Mouse (Mus musculus) stomach, embryonic 15.5 days (tissue): ENCODE measurements at regions not wholly inside any gene's neighbourhood (a gene's known extent, or its start where the extent isn't known, plus 50 kb on each side); places are given as distances from the start of the nearest gene placed in this dataset.

ENCODE experiments used
- ATAC-seq: fragments of 200-750 bp; cut with Nextera tagmentation; 2 replicates; pipeline ENCODE4 v1.8.0; 2017; ENCODE audit warnings: low read depth, moderate number of reproducible peaks, moderate TSS enrichment; ENCODE audit not compliant: insufficient read depth, low FRiP score
- H3K27ac ChIP-seq: fragments of 300-500 bp; sonication (generic); 2 replicates; pipeline ENCODE4 v1.5.1; 2015; ENCODE audit warnings: mild to moderate bottlenecking, inconsistent platforms
- H3K27me3 ChIP-seq: fragments of 300-500 bp; sonication (generic); replicated peaks from 2 replicates; pipeline ENCODE4 v1.6.1; 2015; ENCODE audit warnings: inconsistent platforms
- H3K36me3 ChIP-seq: fragments of 300-500 bp; sonication (generic); 2 replicates; pipeline ENCODE4 v1.6.1; 2015; ENCODE audit warnings: inconsistent platforms
- H3K4me1 ChIP-seq: fragments of 300-500 bp; sonication (generic); 2 replicates; pipeline ENCODE4 v1.6.1; 2015; ENCODE audit warnings: inconsistent platforms
- H3K4me2 ChIP-seq: fragments of 300-500 bp; sonication (generic); 2 replicates; pipeline ENCODE4 v1.6.1; 2015; ENCODE audit warnings: mild to moderate bottlenecking, inconsistent platforms
- H3K4me3 ChIP-seq: fragments of 300-500 bp; sonication (generic); replicated peaks from 2 replicates; pipeline ENCODE4 v1.5.1; 2015; ENCODE audit warnings: inconsistent platforms
- H3K9ac ChIP-seq: fragments of 300-500 bp; sonication (generic); 2 replicates; pipeline ENCODE4 v1.6.1; 2015; ENCODE audit warnings: inconsistent platforms
- H3K9me3 ChIP-seq: fragments of 300-500 bp; sonication (generic); 2 replicates; pipeline ENCODE4 v1.6.1; 2016; ENCODE audit warnings: inconsistent platforms
- WGBS: fragments of 180-500 bp; shearing (Covaris S2); methylation state at CpG from one replicate; pipeline ENCODE4 v1.1.7; 2015; 5-methylcytosine and 5-hydroxymethylcytosine counted together

DNA sequence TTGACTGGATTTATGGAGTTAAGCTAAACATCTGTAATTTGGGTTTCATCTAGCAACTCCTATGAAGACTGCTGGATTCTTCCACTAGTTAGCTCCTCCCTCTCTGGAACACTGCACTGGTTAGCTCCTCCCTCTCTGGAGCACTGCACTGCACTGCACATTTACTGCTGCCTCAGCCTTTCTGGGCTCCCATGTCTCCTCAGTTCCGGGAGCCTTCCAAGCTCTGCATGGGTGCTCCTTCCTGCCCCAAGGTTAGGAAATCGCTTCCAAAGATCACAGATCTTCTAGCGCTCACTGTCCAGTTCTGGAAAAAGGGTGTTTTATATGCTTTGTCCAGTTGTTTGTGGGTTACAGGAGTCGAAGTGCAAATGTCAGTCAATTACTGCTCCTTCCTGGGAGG, 359.1 kb downstream of the Pik3r1 start:
- WGBS = 81% methylated on average over 4 of the region's 4 CpGs
- H3K27ac ChIP-seq = no peak overlapping the region
- H3K9ac ChIP-seq = no peak overlapping the region
- H3K4me2 ChIP-seq = no peak overlapping the region
- H3K9me3 ChIP-seq = no peaks in the 10 kb centered on the region
- no peaks in the 10 kb centered on the region for H3K27me3 ChIP-seq
- no peaks in the 10 kb centered on the region for H3K36me3 ChIP-seq
- no peak overlapping the region for H3K4me3 ChIP-seq
- no peaks in the 10 kb centered on the region for H3K4me1 ChIP-seq
- no peak for ATAC-seq

DNA sequence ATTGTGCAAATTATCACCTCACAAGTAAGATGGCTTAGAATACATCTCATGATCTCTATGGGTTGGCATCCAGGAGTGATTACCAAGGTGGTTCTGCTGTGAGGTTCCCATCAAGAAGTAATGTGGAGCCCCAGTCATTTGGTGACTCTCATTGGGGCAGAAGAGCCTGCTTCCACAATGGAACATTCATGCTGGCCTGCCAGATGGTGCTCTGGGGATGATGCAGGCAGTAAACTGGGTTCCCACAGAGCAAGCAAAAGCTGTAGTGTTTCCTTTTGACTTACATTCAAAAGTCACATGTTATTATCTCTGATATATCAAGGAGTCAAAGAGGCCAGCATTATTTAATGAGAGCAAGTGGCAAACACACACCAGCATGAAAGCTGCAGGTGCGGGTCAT, 360.4 kb downstream of the Pik3r1 start:
- no peak overlapping the region for H3K4me3 ChIP-seq
- no peaks in the 10 kb centered on the region for H3K4me1 ChIP-seq
- H3K36me3 ChIP-seq = no peaks in the 10 kb centered on the region
- no peaks in the 10 kb centered on the region for H3K27me3 ChIP-seq
- ATAC-seq = no peak
- no peak overlapping the region for H3K9ac ChIP-seq
- H3K9me3 ChIP-seq = no peaks in the 10 kb centered on the region
- H3K4me2 ChIP-seq = no peak overlapping the region
- H3K27ac ChIP-seq = no peak overlapping the region
- WGBS = 85% methylated on average over 1 of the region's 1 CpGs

DNA sequence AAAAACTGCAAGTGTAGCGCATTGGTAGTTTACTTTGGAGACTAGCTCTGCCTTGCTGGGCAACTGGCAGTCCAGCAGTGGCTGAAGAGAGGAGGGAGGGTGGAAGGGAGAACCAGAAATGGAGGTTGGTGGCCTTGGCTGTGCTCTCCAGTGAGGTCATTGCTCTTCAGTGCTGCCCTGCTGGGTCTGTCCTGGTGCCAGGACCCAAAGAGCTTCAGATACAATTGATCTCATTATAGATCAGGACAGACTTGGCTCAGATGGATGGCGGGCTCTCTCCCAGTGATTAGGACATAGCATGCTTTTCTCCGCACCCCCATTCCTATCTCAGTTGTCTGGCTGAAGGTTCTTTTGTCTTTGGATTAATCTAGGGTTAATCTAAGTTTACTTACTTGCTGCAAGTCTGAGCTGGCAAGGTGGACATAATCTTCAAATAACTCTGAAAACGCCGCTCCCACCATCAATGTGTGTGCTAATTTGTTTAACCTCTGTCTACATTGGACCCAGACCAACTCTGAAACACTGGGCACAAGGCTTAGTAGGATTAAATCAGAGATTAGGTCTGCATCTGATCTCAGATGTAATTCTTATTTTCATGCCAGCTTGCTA, 394.3 kb downstream of the Pik3r1 start:
- Histone ChIP-seq H3K9ac (no peak overlapping the region), H3K9me3 (no peaks in the 10 kb centered on the region), H3K27ac (no peak overlapping the region), H3K27me3 (no peaks in the 10 kb centered on the region), H3K4me2 (no peak overlapping the region), H3K36me3 (no peaks in the 10 kb centered on the region), H3K4me3 (no peak overlapping the region), H3K4me1 (no peaks in the 10 kb centered on the region)
- WGBS = 76% methylated on average over 5 of the region's 5 CpGs
- no peak; the same call in 1 of the 2 replicates for ATAC-seq

DNA sequence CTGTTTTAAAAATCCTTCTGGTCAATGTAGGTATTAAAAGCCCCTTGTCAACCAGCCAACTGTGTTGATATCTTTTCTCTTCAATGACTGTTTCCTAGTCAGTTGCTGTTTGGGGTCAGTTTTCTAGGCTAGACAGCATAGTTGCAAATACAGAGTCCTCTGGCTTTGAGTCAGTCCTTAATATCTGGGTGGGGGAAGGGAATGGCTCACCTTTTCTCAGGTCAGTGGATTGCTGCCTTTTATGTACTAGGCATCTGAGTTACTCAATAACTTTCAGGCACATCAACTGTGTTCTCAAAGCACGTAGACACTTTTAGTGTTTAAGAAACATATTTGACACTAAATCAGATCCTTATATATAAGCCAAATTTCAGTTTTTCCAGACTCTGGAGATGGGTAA, 396.1 kb downstream of the Pik3r1 start:
- Histone ChIP-seq H3K9ac (no peak overlapping the region), H3K9me3 (no peaks in the 10 kb centered on the region), H3K4me1 (no peaks in the 10 kb centered on the region), H3K4me2 (no peak overlapping the region), H3K36me3 (no peaks in the 10 kb centered on the region), H3K27ac (no peak overlapping the region), H3K4me3 (no peak overlapping the region), H3K27me3 (no peaks in the 10 kb centered on the region)
- WGBS = 51% methylated on average over 1 of the region's 1 CpGs
- no peak for ATAC-seq

DNA sequence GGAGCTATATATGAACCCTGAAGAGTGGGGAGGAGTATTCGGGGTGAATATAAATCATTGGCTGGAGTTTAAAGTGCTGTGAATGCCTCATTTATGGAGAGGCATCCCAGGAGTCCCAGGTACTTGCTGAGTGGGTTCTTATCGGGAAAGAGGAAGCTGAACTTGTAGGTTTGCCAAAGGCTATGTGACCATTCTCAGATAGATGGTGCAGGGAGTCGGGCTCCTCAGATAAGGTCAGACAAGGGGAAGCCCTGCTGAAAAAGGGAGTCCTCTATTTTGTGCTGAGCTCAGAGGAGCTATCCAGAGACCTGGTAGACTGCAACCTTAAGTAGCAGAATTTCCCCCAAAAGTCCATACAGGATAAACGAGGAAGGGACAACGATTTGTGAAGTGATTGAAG, 399.8 kb downstream of the Pik3r1 start:
- WGBS = 67% methylated on average over 5 of the region's 5 CpGs
- no peaks in the 10 kb centered on the region for H3K27me3 ChIP-seq
- no peak for ATAC-seq

DNA sequence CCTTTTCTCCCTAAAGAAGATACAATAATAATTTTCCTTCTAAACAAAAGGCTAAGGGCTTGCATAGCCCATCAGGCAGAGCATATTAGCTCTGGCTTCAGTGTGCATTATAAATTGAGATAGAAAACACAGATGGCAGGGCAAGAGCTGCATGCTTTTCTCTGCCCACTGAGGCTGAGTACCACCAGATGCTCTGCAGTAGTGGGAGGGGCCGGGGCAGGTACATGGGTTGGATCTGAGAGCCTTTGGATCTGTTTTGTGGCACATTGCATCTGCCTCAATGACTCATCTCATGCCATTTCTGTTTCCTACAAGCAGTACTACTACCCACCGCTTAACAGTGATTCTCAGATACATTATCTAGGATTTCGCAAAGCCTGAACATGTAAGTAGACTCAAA, 412.7 kb downstream of the Pik3r1 start:
- no peak for ATAC-seq
- Histone ChIP-seq H3K27ac (no peak overlapping the region), H3K9ac (no peak overlapping the region), H3K4me1 (no peaks in the 10 kb centered on the region), H3K4me3 (no peak overlapping the region), H3K4me2 (no peak overlapping the region), H3K9me3 (no peaks in the 10 kb centered on the region), H3K36me3 (no peaks in the 10 kb centered on the region), H3K27me3 (no peaks in the 10 kb centered on the region)
- WGBS = 89% methylated on average over 3 of the region's 3 CpGs

More for the DNA sequence above, 399.8 kb downstream of the Pik3r1 start:
- H3K4me2 ChIP-seq = no peak overlapping the region
- no peaks in the 10 kb centered on the region for H3K36me3 ChIP-seq
- H3K9ac ChIP-seq = no peak overlapping the region
- H3K9me3 ChIP-seq = no peaks in the 10 kb centered on the region
- H3K4me1 ChIP-seq = no peaks in the 10 kb centered on the region
- no peak overlapping the region for H3K4me3 ChIP-seq
- H3K27ac ChIP-seq = no peak overlapping the region

DNA sequence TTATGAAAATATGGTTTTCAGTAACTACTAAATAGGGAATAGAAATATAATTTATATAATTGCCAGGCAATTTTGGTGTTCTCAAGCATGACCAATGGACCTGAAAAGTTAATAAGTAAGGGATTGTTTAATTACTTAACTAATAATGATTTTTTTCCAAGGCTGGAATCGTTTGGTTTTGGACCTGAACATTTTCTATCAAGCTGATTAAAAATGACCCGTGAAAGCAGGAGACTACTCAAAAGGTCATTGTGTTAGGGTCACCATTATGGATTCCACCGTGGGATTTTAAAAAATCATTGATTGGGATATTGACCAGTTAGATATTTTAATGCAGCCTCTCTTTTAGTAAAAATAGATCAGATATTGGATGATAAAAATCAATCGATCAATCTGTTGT, 416.9 kb downstream of the Pik3r1 start:
- Histone ChIP-seq H3K4me2 (no peak overlapping the region), H3K9me3 (no peaks in the 10 kb centered on the region), H3K9ac (no peak overlapping the region), H3K36me3 (no peaks in the 10 kb centered on the region), H3K27me3 (no peaks in the 10 kb centered on the region), H3K4me3 (no peak overlapping the region), H3K4me1 (no peaks in the 10 kb centered on the region), H3K27ac (no peak overlapping the region)
- 75% methylated on average over 4 of the region's 4 CpGs for WGBS
- no peak for ATAC-seq

DNA sequence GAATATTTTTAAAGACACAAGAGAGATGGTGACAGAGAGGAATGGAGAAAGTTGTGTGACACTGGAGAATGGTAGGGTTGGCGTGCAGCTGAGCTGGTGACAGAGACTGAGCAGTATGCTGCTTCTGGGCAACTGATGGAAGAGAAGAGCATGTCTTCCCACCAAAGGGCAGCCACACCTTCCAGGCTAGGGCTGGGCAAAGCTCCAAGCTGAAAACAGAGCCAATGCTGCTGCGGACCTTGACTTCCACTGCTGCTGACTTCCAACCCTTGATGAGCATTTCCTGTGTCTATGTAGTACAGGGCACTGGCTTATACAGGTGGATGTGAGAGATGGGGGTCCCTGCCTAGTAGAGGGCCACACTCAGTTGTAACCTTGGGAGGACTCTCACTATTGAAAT, 418.7 kb downstream of the Pik3r1 start:
- Histone ChIP-seq H3K27ac (no peak overlapping the region), H3K27me3 (no peaks in the 10 kb centered on the region), H3K9ac (no peak overlapping the region), H3K4me2 (no peak overlapping the region), H3K4me1 (no peaks in the 10 kb centered on the region), H3K36me3 (no peaks in the 10 kb centered on the region), H3K9me3 (no peaks in the 10 kb centered on the region), H3K4me3 (no peak overlapping the region)
- 84% methylated on average over 2 of the region's 2 CpGs for WGBS
- ATAC-seq = no peak

DNA sequence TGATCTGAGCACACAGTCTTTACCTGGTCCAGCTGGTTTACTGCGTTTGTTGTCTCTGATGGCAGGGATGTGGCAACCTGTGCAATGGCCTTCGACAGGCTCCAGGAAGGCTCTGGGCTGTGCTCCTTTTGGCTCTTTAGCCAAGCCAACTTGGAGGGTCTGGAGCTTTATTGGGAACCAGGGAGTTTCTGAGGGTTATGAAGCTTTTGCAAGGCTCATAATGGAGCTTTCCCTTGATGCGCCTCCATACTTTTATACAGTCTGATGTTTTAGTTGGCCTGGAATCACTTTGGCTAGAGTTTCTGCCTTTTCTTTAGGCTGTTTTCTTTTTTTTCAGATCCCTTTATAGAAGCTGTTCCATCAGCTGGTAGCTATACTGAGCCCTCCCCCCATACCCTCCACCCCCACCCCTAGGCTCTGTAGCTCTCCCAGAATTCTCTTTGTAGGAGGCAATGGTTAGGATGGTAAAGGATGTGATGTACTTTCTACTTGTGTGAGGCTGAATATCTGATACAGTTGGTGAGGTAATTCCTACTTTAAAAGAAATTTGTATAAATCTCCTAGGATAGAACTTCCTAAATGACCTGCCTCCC, 429.6 kb downstream of the Pik3r1 start:
- Histone ChIP-seq H3K9me3 (no peaks in the 10 kb centered on the region), H3K4me3 (no peak overlapping the region), H3K27me3 (no peaks in the 10 kb centered on the region), H3K9ac (no peak overlapping the region), H3K27ac (no peak overlapping the region), H3K4me1 (no peaks in the 10 kb centered on the region), H3K4me2 (no peak overlapping the region), H3K36me3 (no peaks in the 10 kb centered on the region)
- 82% methylated on average over 3 of the region's 3 CpGs for WGBS
- no peak for ATAC-seq

DNA sequence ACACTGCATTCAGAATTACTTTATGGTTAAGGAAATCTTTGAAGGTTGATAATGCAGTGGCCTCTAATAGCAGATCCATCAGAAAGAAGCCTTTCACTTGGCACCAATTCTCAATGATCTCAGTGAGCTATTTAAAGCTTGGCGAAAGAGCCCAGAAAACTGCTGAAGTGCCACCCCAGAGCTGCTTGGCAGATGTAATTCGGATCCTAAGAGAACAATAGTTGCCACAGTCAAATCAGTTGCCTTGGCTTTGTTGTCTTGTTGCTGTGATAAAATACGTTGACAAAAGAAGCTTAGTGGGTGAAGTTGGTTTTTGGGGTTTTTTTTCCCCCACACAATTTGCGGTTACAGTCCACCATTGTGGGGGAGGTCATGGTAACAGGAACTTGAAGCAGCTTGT, 449.4 kb downstream of the Pik3r1 start:
- H3K36me3 ChIP-seq = no peaks in the 10 kb centered on the region
- 72% methylated on average over 4 of the region's 4 CpGs for WGBS
- no peak for ATAC-seq
- H3K9me3 ChIP-seq = no peaks in the 10 kb centered on the region
- no peak overlapping the region for H3K9ac ChIP-seq
- no peak overlapping the region for H3K27ac ChIP-seq
- H3K4me1 ChIP-seq = no peaks in the 10 kb centered on the region
- no peaks in the 10 kb centered on the region for H3K27me3 ChIP-seq
- H3K4me3 ChIP-seq = no peak overlapping the region
- H3K4me2 ChIP-seq = no peak overlapping the region

DNA sequence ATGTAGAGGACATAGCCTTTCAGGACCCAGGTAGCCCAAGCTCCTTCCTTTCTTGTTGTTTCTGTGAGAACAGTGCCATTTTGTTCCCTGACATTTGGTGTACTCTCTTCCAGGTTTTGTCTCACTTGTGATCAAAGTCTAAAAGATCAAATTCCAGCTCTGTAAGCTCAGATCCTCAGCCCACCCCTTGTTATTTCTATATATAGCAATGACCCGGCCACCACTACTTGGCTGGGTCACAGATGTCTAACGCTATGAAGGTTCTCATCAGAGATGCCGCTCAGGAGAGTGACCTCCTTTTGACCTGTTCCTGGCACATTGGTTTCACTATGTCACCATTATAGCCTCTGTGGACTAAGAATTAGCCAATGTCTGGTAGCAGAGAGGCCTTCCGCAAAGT, 451.7 kb downstream of the Pik3r1 start:
- Histone ChIP-seq H3K9me3 (no peaks in the 10 kb centered on the region), H3K36me3 (no peaks in the 10 kb centered on the region), H3K27ac (no peak overlapping the region), H3K4me1 (no peaks in the 10 kb centered on the region), H3K4me3 (no peak overlapping the region), H3K9ac (no peak overlapping the region), H3K4me2 (no peak overlapping the region), H3K27me3 (no peaks in the 10 kb centered on the region)
- ATAC-seq = no peak
- WGBS = 69% methylated on average over 4 of the region's 4 CpGs

DNA sequence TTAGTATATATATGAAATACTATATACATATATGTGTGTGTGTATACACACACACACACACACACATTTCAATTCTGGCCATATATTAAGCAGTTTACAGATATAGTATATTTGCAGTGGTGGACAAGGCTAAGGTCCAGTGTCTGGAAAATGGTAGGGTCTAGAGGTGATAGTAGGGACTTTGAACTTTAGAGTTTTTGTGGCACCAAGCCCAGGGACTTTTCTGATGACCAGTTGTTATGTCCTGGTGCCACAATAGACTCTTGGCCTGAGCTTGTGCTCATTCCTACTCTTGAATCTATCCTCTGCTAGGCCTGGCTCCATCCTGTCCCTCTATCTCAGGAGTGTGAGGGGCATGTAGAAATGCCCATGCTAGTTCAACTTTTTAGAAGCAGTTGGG, 454.0 kb downstream of the Pik3r1 start:
- H3K4me1 ChIP-seq = no peaks in the 10 kb centered on the region

More for the DNA sequence above, 454.0 kb downstream of the Pik3r1 start:
- H3K9ac ChIP-seq = no peak overlapping the region
- H3K4me2 ChIP-seq = no peak overlapping the region
- no peak for ATAC-seq
- no peaks in the 10 kb centered on the region for H3K27me3 ChIP-seq
- no peak overlapping the region for H3K4me3 ChIP-seq
- no peak overlapping the region for H3K27ac ChIP-seq
- no peaks in the 10 kb centered on the region for H3K36me3 ChIP-seq
- no peaks in the 10 kb centered on the region for H3K9me3 ChIP-seq
